Mouse (Mus musculus) small intestine, adult 2 months (tissue): ENCODE results near the gene Ppp1r16b. TPM values are rescaled to one million over a fixed set of nuclear protein-coding genes. Genes with fewer than 3 reads are reported as not detected.

Experiments used
- H3K27ac ChIP-seq: fragments of 200-500 bp; 2 replicates; pipeline ENCODE4 v1.5.1; 2012; ENCODE audit warnings: low read depth, low read length, control low read depth, inconsistent platforms; ENCODE audit not compliant: insufficient read depth
- H3K27me3 ChIP-seq: fragments of 200-500 bp; 2 replicates; pipeline ENCODE4 v1.6.1; 2012; ENCODE audit warnings: mild to moderate bottlenecking, moderate library complexity, low read length, inconsistent platforms; ENCODE audit not compliant: control insufficient read depth, insufficient read depth
- H3K36me3 ChIP-seq: fragments of 200-500 bp; 2 replicates; pipeline ENCODE4 v1.6.1; 2012; ENCODE audit warnings: mild to moderate bottlenecking, low read length, control low read depth, inconsistent platforms; ENCODE audit not compliant: control insufficient read depth, insufficient read depth
- H3K4me1 ChIP-seq: fragments of 200-500 bp; 2 replicates; pipeline ENCODE4 v1.6.1; 2012; ENCODE audit warnings: low read length, inconsistent platforms, mixed read lengths; ENCODE audit not compliant: control insufficient read depth, insufficient read depth, insufficient read length
- H3K4me3 ChIP-seq: fragments of 200-500 bp; 2 replicates; pipeline ENCODE4 v1.5.1; 2012; ENCODE audit warnings: low read depth, mild to moderate bottlenecking, control low read depth, inconsistent platforms, low read length, moderate library complexity
- CTCF ChIP-seq: fragments of 200-500 bp; IDR thresholded peaks from 2 replicates; pipeline ENCODE4 v1.5.1; 2012; ENCODE audit warnings: low read depth, mild to moderate bottlenecking, control low read depth, inconsistent platforms, low read length, moderate library complexity, mixed read lengths; ENCODE audit not compliant: insufficient replicate concordance, insufficient read length; ENCODE audit errors: extremely low read depth
- POLR2A ChIP-seq: fragments of 200-500 bp; IDR thresholded peaks from 2 replicates; pipeline ENCODE4 v1.6.1; 2012; ENCODE audit warnings: low read depth, mild to moderate bottlenecking, control low read depth, inconsistent platforms, low read length, moderate library complexity
- WGBS: fragments of 180-500 bp; shearing (Covaris S2); methylation state at CpG from one replicate; pipeline ENCODE4 v1.1.7; 2018; 5-methylcytosine and 5-hydroxymethylcytosine counted together
- polyA plus RNA-seq: library from polyadenylated mRNA; depleted of rRNA; stranded (reverse); fragments of >200 nt; gene quantifications from 2 replicates; pipeline ENCODE4 v1.2.3, GENCODE M21; 2012

Gene Ppp1r16b
- polyA plus RNA-seq, 1 experiment: 3.9 TPM

DNA sequence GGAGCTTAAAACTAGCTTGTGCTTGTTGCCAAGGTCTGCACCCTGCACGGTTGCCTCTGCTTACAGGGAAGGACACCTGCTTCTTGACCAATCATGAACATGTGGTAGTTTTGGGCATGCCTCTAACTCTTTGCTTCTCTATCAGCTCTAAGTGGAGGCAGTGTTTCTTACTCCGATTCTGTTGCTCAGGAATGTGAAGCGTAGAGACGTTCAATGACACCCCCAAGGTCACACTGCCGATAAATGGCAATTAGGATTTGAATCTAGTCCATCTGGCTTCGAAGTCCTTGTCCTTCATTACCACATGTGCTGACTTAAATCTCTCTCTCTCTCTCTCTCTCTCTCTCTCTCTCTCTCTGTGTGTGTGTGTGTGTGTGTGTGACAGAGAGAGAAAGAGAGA is 8.9 kb downstream of the Ppp1r16b start:
- Histone ChIP-seq H3K4me3 (no peak overlapping the region), H3K36me3 (no peaks in the 10 kb centered on the region), H3K27ac (no peak overlapping the region), H3K4me1 (peaks cover 25% of the 10 kb centered on the region; the same call in 1 of the 2 replicates), H3K27me3 (no peaks in the 10 kb centered on the region)
- TF ChIP-seq CTCF: no peak
- no peak for TF ChIP-seq POLR2A
- WGBS: 32% methylated on average over 6 of the region's 6 CpGs

DNA sequence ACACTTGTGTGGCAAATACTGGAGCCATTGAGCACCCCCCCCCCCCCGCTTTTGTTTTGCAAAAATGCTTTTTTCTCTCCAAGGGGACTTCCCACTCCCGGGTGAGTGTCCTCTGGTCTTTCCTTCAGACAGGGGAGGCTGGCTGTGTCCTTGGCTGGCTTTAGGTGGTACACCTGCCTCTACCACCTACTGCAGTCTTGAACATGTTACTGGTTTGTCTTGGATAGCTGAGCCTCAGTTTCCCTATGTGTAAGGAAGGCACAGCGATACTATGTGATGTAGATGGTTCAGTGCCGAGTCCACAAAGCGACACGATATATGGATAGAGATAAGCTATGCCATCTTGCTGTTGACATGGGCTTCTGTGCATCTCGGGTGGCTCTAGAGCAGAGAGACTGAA is 9.6 kb downstream of the Ppp1r16b start:
- H3K4me3 ChIP-seq: no peak overlapping the region
- WGBS: 85% methylated on average over 7 of the region's 7 CpGs

GRCm38 (mm10) chr2:158675161-158675560 is 10.0 kb downstream of the Ppp1r16b start:
- 76% methylated on average over 6 of the region's 6 CpGs for WGBS
- H3K4me3 ChIP-seq: no peak overlapping the region
- TF ChIP-seq CTCF (no peak), POLR2A (no peak)
- peaks cover 18% of the 10 kb centered on the region; the same call in 1 of the 2 replicates for H3K4me1 ChIP-seq
- no peaks in the 10 kb centered on the region for H3K36me3 ChIP-seq
- H3K27me3 ChIP-seq: no peaks in the 10 kb centered on the region
- no peak overlapping the region for H3K27ac ChIP-seq

More for the DNA sequence above, 9.6 kb downstream of the Ppp1r16b start:
- Histone ChIP-seq H3K27ac (no peak overlapping the region), H3K36me3 (no peaks in the 10 kb centered on the region), H3K27me3 (no peaks in the 10 kb centered on the region), H3K4me1 (peaks cover 21% of the 10 kb centered on the region; the same call in 1 of the 2 replicates)
- TF ChIP-seq POLR2A: no peak
- no peak for TF ChIP-seq CTCF

DNA sequence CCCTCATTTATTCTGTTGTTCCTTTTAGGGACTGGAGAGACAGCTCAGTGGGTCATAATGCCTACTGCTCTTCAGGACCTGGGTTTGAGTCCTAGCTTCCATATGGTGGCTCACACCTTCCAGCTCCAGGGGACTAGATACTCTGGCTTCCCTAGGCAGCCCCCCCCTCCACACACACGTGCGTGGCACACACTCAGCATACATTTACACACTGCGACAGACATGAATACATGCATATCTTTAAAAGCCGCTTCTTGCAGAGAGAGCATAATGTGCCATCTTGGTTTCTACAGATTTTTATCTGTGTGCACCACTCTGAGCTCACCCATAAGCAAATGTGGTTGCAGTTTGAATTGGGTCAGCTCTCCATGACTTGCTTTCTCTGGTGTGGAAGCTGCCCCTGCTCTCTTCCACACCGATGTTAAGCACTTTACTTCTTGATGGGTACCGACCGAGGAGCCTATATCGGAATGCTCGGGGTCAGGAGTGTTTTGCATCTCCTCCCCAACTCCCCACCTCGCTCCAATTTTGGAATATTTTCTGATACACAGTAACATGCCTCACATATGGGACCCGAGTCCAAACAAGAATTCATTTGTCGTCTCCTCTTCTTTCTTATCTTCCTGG is 10.8 kb downstream of the Ppp1r16b start:
- no peak for TF ChIP-seq POLR2A
- TF ChIP-seq CTCF: no peak
- Histone ChIP-seq H3K4me3 (no peak overlapping the region), H3K36me3 (no peaks in the 10 kb centered on the region), H3K4me1 (peaks cover 19% of the 10 kb centered on the region; the same call in 1 of the 2 replicates), H3K27me3 (no peaks in the 10 kb centered on the region), H3K27ac (no peak overlapping the region)
- WGBS: 91% methylated on average over 12 of the region's 12 CpGs

DNA sequence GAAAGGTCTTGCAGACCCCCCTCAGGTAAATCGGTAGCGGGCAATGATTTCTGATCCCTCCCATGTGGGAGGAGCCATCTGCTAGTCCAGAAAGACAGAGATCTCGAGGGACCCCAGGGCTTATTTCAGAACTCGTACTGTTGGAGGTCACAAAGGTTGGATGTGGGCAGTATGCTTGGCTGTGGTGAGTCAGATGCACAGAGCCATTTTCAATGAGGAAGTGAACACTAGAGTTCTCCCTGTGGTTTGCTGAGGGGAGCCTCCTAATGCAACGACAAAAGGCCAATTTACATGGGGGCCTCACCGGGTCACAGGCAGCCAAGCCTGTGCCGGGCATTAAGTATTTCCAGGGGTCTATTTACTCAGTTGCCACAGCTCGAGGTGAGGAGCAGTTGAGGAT is 12.7 kb downstream of the Ppp1r16b start:
- 69% methylated on average over 8 of the region's 8 CpGs for whole genome bisulfite sequencing
- no peak overlapping the region for H3K4me3 ChIP-seq
- no peak overlapping the region for H3K27ac ChIP-seq
- H3K36me3 ChIP-seq: no peaks in the 10 kb centered on the region
- H3K27me3 ChIP-seq: no peaks in the 10 kb centered on the region
- H3K4me1 ChIP-seq: peaks cover 16% of the 10 kb centered on the region; the same call in 1 of the 2 replicates
- TF ChIP-seq CTCF (no peak), POLR2A (no peak)

DNA sequence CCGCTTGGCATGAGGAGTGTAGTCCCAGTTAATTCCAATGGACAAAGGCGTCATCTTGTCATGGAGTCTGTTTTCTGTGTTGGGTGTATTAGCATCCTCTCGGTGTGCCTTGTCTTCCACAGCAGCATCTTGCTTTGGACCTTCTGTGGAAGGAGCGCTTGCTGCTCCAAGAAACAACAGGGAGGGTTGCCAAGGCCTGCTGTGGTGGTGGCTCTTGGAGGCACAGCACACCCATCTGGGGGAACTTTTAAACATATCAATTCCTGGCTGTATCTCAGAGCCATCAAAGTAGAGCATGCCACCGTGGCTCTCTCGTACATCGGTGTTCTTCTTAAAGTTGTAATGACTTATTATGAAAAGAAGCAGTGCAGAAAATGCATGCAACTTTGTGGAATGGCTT is 13.9 kb downstream of the Ppp1r16b start:
- TF ChIP-seq POLR2A: no peak
- TF ChIP-seq CTCF: no peak
- peaks cover 11% of the 10 kb centered on the region; the same call in 1 of the 2 replicates for H3K4me1 ChIP-seq
- H3K36me3 ChIP-seq: no peaks in the 10 kb centered on the region
- 94% methylated on average over 7 of the region's 7 CpGs for WGBS
- no peaks in the 10 kb centered on the region for H3K27me3 ChIP-seq
- H3K4me3 ChIP-seq: no peak overlapping the region
- H3K27ac ChIP-seq: no peak overlapping the region

GRCm38 (mm10) chr2:158680357-158680889 is 15.2 kb downstream of the Ppp1r16b start:
- H3K36me3 ChIP-seq: no peaks in the 10 kb centered on the region
- no peak overlapping the region for H3K27ac ChIP-seq
- peaks cover 6% of the 10 kb centered on the region; the same call in 1 of the 2 replicates for H3K4me1 ChIP-seq
- TF ChIP-seq CTCF: no peak
- TF ChIP-seq POLR2A: no peak
- 79% methylated on average over 10 of the region's 10 CpGs for WGBS
- no peaks in the 10 kb centered on the region for H3K27me3 ChIP-seq
- no peak overlapping the region for H3K4me3 ChIP-seq
